Mouse (Mus musculus): ENCODE measurements around the gene E130208F15Rik. TPM values are rescaled to one million over a fixed set of nuclear protein-coding genes. Genes with fewer than 3 reads are reported as not detected.
A peak's percentile ranks its signal among the peaks of the same experiment; 100 is the strongest.

Gene E130208F15Rik
- polyA plus RNA-seq, 1 experiment, result 0.57 TPM

DNA sequence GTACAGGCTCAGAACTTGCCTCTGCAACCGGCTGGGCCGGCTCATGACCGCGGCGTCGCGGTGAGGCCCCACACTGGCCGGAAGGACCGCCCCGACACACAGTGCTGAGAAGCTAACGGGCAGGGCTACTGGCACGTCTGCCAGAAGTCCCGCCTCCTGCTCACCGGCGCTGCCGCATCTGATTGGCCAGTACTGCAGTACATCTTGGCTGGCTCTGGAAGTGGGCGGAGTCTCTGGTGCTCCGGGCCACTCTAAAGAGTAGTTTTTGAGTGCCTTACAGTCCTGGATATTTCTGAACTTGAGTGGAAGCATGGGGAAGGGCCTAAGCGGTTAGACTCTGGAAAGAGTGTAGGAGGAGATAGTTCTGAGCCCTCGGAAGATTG, 736 bp downstream of the E130208F15Rik start:
- H3K4me3 ChIP-seq (replicated peaks; ENCODE audit: insufficient read depth, low read depth, low read length), result peak overlapping the region; percentile 78
- H3K27me3 ChIP-seq (ENCODE audit: control insufficient read depth, insufficient read depth, low read length), result no peaks in the 10 kb centered on the region
- WGBS, result under 1% methylated on average over 20 of the region's 20 CpGs
- TF ChIP-seq POLR2A (IDR thresholded peaks at IDR 0.05; ENCODE audit: borderline replicate concordance, insufficient read depth, low read length), result peak; percentile 84
- TF ChIP-seq CTCF (IDR thresholded peaks at IDR 0.05; ENCODE audit: borderline replicate concordance, insufficient read depth, low read depth, low read length), result no peak
- peaks cover 13% of the 10 kb centered on the region for H3K4me1 ChIP-seq (ENCODE audit: control insufficient read depth, insufficient read depth, low read length)
- H3K27ac ChIP-seq (ENCODE audit: insufficient read depth, low read length), result peak overlapping the region; percentile 75
- DNase-seq, result peak; percentile 98 to 99

DNA sequence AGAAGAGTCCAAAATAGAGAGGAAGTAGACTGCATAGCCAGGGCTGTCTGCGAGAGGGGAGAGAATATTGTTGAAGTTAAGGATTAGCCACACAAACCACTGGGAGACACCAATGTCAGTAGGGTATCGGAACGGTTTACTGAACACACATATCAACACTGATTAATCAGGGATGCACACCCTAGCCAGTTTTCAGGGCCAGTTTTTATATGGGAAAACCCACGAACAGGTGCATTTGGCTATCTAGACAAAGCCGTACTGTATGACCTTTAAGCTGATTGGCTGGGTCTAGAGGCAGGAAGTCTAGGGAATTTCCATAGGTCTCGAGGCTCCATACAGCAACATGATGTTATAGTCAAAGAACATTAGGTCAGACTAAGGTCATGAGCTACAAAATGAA, 1.3 kb downstream of the E130208F15Rik start:
- H3K27ac ChIP-seq (ENCODE audit: insufficient read depth, low read length), result no peak overlapping the region
- TF ChIP-seq POLR2A (IDR thresholded peaks at IDR 0.05; ENCODE audit: borderline replicate concordance, insufficient read depth, low read length) (no peak), CTCF (IDR thresholded peaks at IDR 0.05; ENCODE audit: borderline replicate concordance, insufficient read depth, low read depth, low read length) (no peak)
- H3K4me1 ChIP-seq (ENCODE audit: control insufficient read depth, insufficient read depth, low read length), result peaks cover 13% of the 10 kb centered on the region
- no peak for DNase-seq
- 14% methylated on average over 6 of the region's 6 CpGs for WGBS
- no peaks in the 10 kb centered on the region for H3K27me3 ChIP-seq (ENCODE audit: control insufficient read depth, insufficient read depth, low read length)
- H3K4me3 ChIP-seq (replicated peaks; ENCODE audit: insufficient read depth, low read depth, low read length), result no peak overlapping the region

DNA sequence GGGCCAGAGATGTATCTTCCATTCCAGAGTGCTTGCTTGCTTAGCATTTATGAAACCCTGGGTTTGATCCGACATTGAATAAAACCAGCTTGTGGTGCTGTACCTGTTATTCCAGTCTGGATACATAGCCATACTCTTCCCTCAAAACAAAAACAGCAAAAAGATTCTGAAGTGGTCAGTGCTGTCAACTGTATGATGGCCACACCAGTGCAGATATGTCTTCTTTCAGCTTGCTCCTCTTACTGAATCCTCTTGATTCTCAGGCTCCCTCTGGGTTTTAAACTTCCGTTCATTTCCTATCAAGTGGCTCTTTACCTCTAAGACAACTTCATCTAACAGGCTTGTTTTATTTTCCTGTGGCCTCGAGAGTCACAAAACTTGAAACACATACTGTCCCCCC, 2.3 kb downstream of the E130208F15Rik start, which contains the start of gene Sdhaf1:
Gene Sdhaf1 (minus strand): TSS at position 101 of the 400 bp plus-strand sequence.
- WGBS, result 73% methylated on average over 3 of the region's 3 CpGs
- Histone ChIP-seq H3K27me3 (ENCODE audit: control insufficient read depth, insufficient read depth, low read length) (no peaks in the 10 kb centered on the region), H3K27ac (ENCODE audit: insufficient read depth, low read length) (peak within 1 kb of the TSS; percentile 17; the same call in 1 of the 2 replicates), H3K4me3 (replicated peaks; ENCODE audit: insufficient read depth, low read depth, low read length) (no peak within 1 kb of the TSS), H3K4me1 (ENCODE audit: control insufficient read depth, insufficient read depth, low read length) (peaks cover 13% of the 10 kb centered on the region)
- DNase-seq, result no peak
- TF ChIP-seq POLR2A (IDR thresholded peaks at IDR 0.05; ENCODE audit: borderline replicate concordance, insufficient read depth, low read length) (no peak), CTCF (IDR thresholded peaks at IDR 0.05; ENCODE audit: borderline replicate concordance, insufficient read depth, low read depth, low read length) (no peak)

DNA sequence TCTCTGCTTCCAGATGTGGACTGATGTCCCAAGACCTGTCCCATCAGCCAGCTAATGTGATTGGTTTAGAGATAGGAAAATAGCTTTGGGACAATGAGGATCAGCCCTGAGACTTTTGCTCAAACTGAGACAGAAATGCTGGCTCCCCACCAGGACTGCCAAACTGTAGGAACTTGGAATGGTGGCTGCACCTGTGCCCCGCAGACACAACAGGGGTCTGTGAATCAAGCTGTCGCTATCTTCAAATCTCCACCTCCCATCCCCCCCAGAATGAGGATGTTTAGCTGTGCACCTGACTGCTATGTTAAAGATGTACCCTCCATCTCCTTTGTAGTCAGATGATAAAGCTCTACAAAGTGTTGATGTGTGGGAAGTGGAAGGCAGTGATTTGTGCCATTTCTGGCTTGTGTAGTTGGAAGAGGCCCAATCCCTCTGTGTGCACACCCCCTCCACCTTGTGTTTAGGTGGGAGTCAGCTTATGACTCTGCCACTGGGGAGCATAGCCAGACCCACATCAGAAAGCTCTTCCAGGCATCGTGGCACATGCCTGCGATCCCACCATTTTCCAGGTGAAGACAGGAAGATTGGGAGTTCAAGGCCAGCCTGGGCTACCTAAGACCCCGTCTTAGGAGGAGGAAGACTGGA, 2.9 kb downstream of the E130208F15Rik start:
- WGBS, result 48% methylated on average over 5 of the region's 5 CpGs
- peak in 1 of 2 experiments; percentile 29 for DNase-seq
- peaks cover 8% of the 10 kb centered on the region; the same call in 1 of the 2 replicates for H3K4me1 ChIP-seq (ENCODE audit: control insufficient read depth, insufficient read depth, low read length)
- H3K27me3 ChIP-seq (ENCODE audit: control insufficient read depth, insufficient read depth, low read length), result no peaks in the 10 kb centered on the region
- H3K27ac ChIP-seq (ENCODE audit: insufficient read depth, low read length), result peak overlapping the region; percentile 17; the same call in 1 of the 2 replicates
- no peak overlapping the region for H3K4me3 ChIP-seq (replicated peaks; ENCODE audit: insufficient read depth, low read depth, low read length)
- TF ChIP-seq CTCF (IDR thresholded peaks at IDR 0.05; ENCODE audit: borderline replicate concordance, insufficient read depth, low read depth, low read length) (no peak), POLR2A (IDR thresholded peaks at IDR 0.05; ENCODE audit: borderline replicate concordance, insufficient read depth, low read length) (no peak)

DNA sequence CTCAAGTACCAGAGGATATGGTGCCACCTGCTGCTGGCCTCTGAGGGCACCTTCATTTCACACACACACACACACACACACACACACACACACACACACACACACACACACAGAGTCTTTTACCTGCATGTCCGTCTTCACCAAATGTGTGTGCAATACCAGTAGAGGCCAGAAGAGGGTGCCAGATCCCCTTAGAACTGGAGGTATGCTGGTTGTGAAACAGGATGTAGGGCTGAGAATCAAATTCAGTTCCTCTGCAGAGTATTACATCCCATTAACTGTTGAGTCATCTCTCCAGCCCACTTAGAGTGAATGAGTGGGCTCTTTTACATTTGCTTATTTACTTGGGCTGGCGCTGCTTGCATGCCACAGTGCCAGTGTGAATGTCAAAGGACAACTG, 3.8 kb downstream of the E130208F15Rik start:
- H3K4me3 ChIP-seq (replicated peaks; ENCODE audit: insufficient read depth, low read depth, low read length), result no peak overlapping the region
- H3K4me1 ChIP-seq (ENCODE audit: control insufficient read depth, insufficient read depth, low read length), result peaks cover 7% of the 10 kb centered on the region; the same call in 1 of the 2 replicates
- TF ChIP-seq POLR2A (IDR thresholded peaks at IDR 0.05; ENCODE audit: borderline replicate concordance, insufficient read depth, low read length) (no peak), CTCF (IDR thresholded peaks at IDR 0.05; ENCODE audit: borderline replicate concordance, insufficient read depth, low read depth, low read length) (peak; percentile 46; the same call in 1 of the 2 replicates)
- no peak overlapping the region for H3K27ac ChIP-seq (ENCODE audit: insufficient read depth, low read length)
- H3K27me3 ChIP-seq (ENCODE audit: control insufficient read depth, insufficient read depth, low read length), result no peaks in the 10 kb centered on the region
- DNase-seq, result peak in 1 of 2 experiments; percentile 61
- 64% methylated on average over 2 of the region's 2 CpGs for WGBS

DNA sequence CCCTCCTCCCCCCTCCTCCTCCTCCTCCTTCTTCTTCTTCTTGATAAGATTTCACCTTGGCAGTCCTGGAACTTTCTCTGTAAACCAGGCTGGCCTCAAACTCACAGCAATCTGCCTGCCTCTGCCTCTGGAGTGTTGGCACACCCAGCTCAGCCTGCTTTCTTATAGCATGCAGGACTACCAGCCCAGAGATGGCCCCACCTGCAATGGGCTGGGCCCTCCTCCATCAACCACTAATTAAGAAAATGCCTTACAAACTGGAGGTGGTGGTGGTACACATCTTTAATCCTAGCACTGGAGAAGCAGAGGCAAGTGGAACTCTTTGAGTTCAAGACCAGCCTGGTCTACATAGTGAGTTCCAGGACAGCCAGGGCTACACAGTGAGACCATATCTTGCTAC, 4.9 kb downstream of the E130208F15Rik start:
- Histone ChIP-seq H3K4me1 (ENCODE audit: control insufficient read depth, insufficient read depth, low read length) (peaks cover 7% of the 10 kb centered on the region; the same call in 1 of the 2 replicates), H3K27me3 (ENCODE audit: control insufficient read depth, insufficient read depth, low read length) (no peaks in the 10 kb centered on the region), H3K27ac (ENCODE audit: insufficient read depth, low read length) (peak overlapping the region; percentile 39), H3K4me3 (replicated peaks; ENCODE audit: insufficient read depth, low read depth, low read length) (no peak overlapping the region)
- TF ChIP-seq POLR2A (IDR thresholded peaks at IDR 0.05; ENCODE audit: borderline replicate concordance, insufficient read depth, low read length), result no peak
- TF ChIP-seq CTCF (IDR thresholded peaks at IDR 0.05; ENCODE audit: borderline replicate concordance, insufficient read depth, low read depth, low read length), result no peak
- DNase-seq, result no peak

DNA sequence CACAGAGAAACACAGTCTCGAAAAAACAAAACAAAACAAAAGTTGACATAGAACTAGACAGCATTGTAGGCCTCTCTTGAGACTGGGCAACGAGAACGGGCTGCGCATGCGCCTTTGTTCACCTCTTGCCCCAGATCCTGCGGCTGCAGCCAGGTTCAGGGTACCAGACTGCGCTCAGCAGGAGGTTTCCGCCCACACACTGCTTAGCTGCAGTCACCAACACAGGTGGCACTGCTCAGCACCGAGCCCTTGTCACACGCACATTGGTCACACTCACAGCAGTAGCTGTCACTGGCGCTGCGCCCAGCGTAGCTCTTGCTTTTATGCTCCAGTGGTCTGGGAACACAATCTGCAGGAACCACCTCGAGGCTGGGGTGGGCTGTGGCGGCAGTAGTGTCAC, 5.6 kb downstream of the E130208F15Rik start:
- H3K4me1 ChIP-seq (ENCODE audit: control insufficient read depth, insufficient read depth, low read length), result peaks cover 7% of the 10 kb centered on the region; the same call in 1 of the 2 replicates
- peak; percentile 97 to 98 for DNase-seq
- H3K27me3 ChIP-seq (ENCODE audit: control insufficient read depth, insufficient read depth, low read length), result no peaks in the 10 kb centered on the region
- no peak overlapping the region for H3K4me3 ChIP-seq (replicated peaks; ENCODE audit: insufficient read depth, low read depth, low read length)
- H3K27ac ChIP-seq (ENCODE audit: insufficient read depth, low read length), result peak overlapping the region; percentile 39
- 6% methylated on average over 15 of the region's 15 CpGs for WGBS
- TF ChIP-seq POLR2A (IDR thresholded peaks at IDR 0.05; ENCODE audit: borderline replicate concordance, insufficient read depth, low read length) (0 out of 2 replicates have a peak, but pooled peaks have one; percentile 13), CTCF (IDR thresholded peaks at IDR 0.05; ENCODE audit: borderline replicate concordance, insufficient read depth, low read depth, low read length) (no peak)

DNA sequence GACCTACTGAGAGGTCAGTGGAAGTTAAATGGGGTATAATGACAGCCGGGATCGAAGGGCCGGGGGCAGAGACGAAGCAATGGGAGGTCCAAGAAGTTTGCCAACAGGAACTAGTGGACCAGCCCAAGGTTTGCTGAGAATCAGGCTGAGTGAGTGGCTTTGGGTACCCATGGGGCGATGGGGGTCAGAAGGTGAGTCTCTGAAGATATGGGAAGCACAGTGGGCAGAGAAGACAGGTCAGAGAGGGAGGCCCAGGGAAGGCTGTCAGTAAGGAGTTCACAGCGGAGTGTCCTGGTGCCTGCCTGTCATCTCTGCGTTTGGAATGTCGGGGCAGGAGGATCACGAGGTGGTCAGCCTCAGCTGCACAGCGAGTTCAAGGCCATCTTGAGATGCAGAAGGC, 6.8 kb downstream of the E130208F15Rik start:
- no peak for DNase-seq
- Histone ChIP-seq H3K4me3 (replicated peaks; ENCODE audit: insufficient read depth, low read depth, low read length) (no peak overlapping the region), H3K4me1 (ENCODE audit: control insufficient read depth, insufficient read depth, low read length) (peaks cover 9% of the 10 kb centered on the region), H3K27ac (ENCODE audit: insufficient read depth, low read length) (no peak overlapping the region), H3K27me3 (ENCODE audit: control insufficient read depth, insufficient read depth, low read length) (no peaks in the 10 kb centered on the region)
- TF ChIP-seq POLR2A (IDR thresholded peaks at IDR 0.05; ENCODE audit: borderline replicate concordance, insufficient read depth, low read length) (no peak), CTCF (IDR thresholded peaks at IDR 0.05; ENCODE audit: borderline replicate concordance, insufficient read depth, low read depth, low read length) (no peak)
- WGBS, result 64% methylated on average over 10 of the region's 10 CpGs
